Mouse (Mus musculus): ENCODE data around the gene Tti1. TPM values are rescaled to one million over a fixed set of nuclear protein-coding genes. Genes with fewer than 3 reads are reported as not detected.

The Tti1 gene
- polyA plus RNA-seq, 1 experiment from 2014 or later, result 28.1 TPM

- 5% methylated on average over 2 of the region's 2 CpGs for WGBS
- Histone ChIP-seq H3K36me3 (no peaks in the 10 kb centered on the region), H3K9me3 (replicated peaks) (no peaks in the 10 kb centered on the region), H3K9ac (no peak overlapping the region), H3K4me2 (no peak overlapping the region), H3K27me3 (no peaks in the 10 kb centered on the region), H3K4me1 (peaks cover 13% of the 10 kb centered on the region; the same call in 1 of the 2 replicates), H3K27ac (no peak overlapping the region), H3K4me3 (replicated peaks) (no peak overlapping the region)
- no peak for ATAC-seq (replicated peaks; ENCODE audit: low FRiP score)
Measured at GRCm38 (mm10) chr2:157957707-157958108, 70.5 kb downstream of the Tti1 start.

- Histone ChIP-seq H3K4me2 (no peak overlapping the region), H3K9ac (no peak overlapping the region), H3K9me3 (replicated peaks) (no peaks in the 10 kb centered on the region), H3K4me3 (replicated peaks) (no peak overlapping the region), H3K36me3 (no peaks in the 10 kb centered on the region), H3K27me3 (no peaks in the 10 kb centered on the region), H3K4me1 (peaks cover 13% of the 10 kb centered on the region; the same call in 1 of the 2 replicates), H3K27ac (no peak overlapping the region)
- no peak for ATAC-seq (replicated peaks; ENCODE audit: low FRiP score)
- 76% methylated on average over 5 of the region's 5 CpGs for WGBS
Measured at GRCm38 (mm10) chr2:157953978-157954377, 74.3 kb downstream of the Tti1 start.

- whole genome bisulfite sequencing, result 9% methylated on average over 37 of the region's 37 CpGs
- Histone ChIP-seq H3K27ac (no peak overlapping the region), H3K4me3 (replicated peaks) (peak overlapping the region; percentile 53), H3K27me3 (peaks cover 34% of the 10 kb centered on the region), H3K4me1 (peaks cover 30% of the 10 kb centered on the region), H3K36me3 (no peaks in the 10 kb centered on the region), H3K9ac (peak overlapping the region; percentile 59), H3K4me2 (peak overlapping the region; percentile 98), H3K9me3 (replicated peaks) (no peaks in the 10 kb centered on the region)
- peak; percentile 47; the same call in 1 of the 2 replicates for ATAC-seq (replicated peaks; ENCODE audit: low FRiP score)
Measured at GRCm38 (mm10) chr2:157944156-157944893, 83.9 kb downstream of the Tti1 start.

- Histone ChIP-seq H3K9me3 (replicated peaks) (no peaks in the 10 kb centered on the region), H3K36me3 (no peaks in the 10 kb centered on the region), H3K9ac (peak overlapping the region; percentile 59), H3K4me3 (replicated peaks) (peak overlapping the region; percentile 53), H3K27ac (no peak overlapping the region), H3K4me2 (peak overlapping the region; percentile 98), H3K27me3 (peaks cover 41% of the 10 kb centered on the region), H3K4me1 (peaks cover 30% of the 10 kb centered on the region)
- ATAC-seq (replicated peaks; ENCODE audit: low FRiP score), result peak; percentile 74; the same call in 1 of the 2 replicates
- under 1% methylated on average over 45 of the region's 47 CpGs for WGBS
Measured at GRCm38 (mm10) chr2:157943514-157944155, 84.6 kb downstream of the Tti1 start.

GRCm38 (mm10) chr2:157940586-157941185 lies 87.5 kb downstream of the Tti1 start:
- Histone ChIP-seq H3K4me2 (peak overlapping the region; percentile 53), H3K4me3 (replicated peaks) (peak overlapping the region; percentile 20), H3K27ac (no peak overlapping the region), H3K9ac (no peak overlapping the region), H3K9me3 (replicated peaks) (no peaks in the 10 kb centered on the region), H3K36me3 (no peaks in the 10 kb centered on the region), H3K27me3 (peaks cover 48% of the 10 kb centered on the region), H3K4me1 (peaks cover 30% of the 10 kb centered on the region)
- no peak for ATAC-seq (replicated peaks; ENCODE audit: low FRiP score)
- WGBS, result 3% methylated on average over 18 of the region's 18 CpGs

- WGBS, result 85% methylated on average over 4 of the region's 4 CpGs
- no peak overlapping the region for H3K4me2 ChIP-seq
Measured at GRCm38 (mm10) chr2:157936676-157937075, 91.6 kb downstream of the Tti1 start.

GRCm38 (mm10) chr2:157935444-157936171 lies 92.6 kb downstream of the Tti1 start:
- WGBS, result 72% methylated on average over 11 of the region's 11 CpGs
- ATAC-seq (replicated peaks; ENCODE audit: low FRiP score), result no peak
- no peaks in the 10 kb centered on the region for H3K36me3 ChIP-seq
- no peak overlapping the region for H3K9ac ChIP-seq
- peaks cover 2% of the 10 kb centered on the region for H3K4me1 ChIP-seq
- no peaks in the 10 kb centered on the region for H3K9me3 ChIP-seq (replicated peaks)
- H3K27me3 ChIP-seq, result peaks cover 26% of the 10 kb centered on the region
- no peak overlapping the region for H3K4me2 ChIP-seq
- no peak overlapping the region for H3K4me3 ChIP-seq (replicated peaks)
- H3K27ac ChIP-seq, result no peak overlapping the region

More at GRCm38 (mm10) chr2:157936676-157937075, 91.6 kb downstream of the Tti1 start:
- Histone ChIP-seq H3K9ac (no peak overlapping the region), H3K4me3 (replicated peaks) (no peak overlapping the region), H3K9me3 (replicated peaks) (no peaks in the 10 kb centered on the region), H3K36me3 (no peaks in the 10 kb centered on the region), H3K27ac (no peak overlapping the region), H3K27me3 (peaks cover 37% of the 10 kb centered on the region), H3K4me1 (peaks cover 13% of the 10 kb centered on the region)
- no peak for ATAC-seq (replicated peaks; ENCODE audit: low FRiP score)

GRCm38 (mm10) chr2:157932655-157933054 lies 95.6 kb downstream of the Tti1 start:
- peaks cover 8% of the 10 kb centered on the region; the same call in 1 of the 2 replicates for H3K4me1 ChIP-seq
- no peak overlapping the region for H3K4me3 ChIP-seq (replicated peaks)
- H3K27me3 ChIP-seq, result peaks cover 5% of the 10 kb centered on the region; the same call in 1 of the 2 replicates
- H3K4me2 ChIP-seq, result no peak overlapping the region
- ATAC-seq (replicated peaks; ENCODE audit: low FRiP score), result no peak
- no peaks in the 10 kb centered on the region for H3K9me3 ChIP-seq (replicated peaks)
- no peak overlapping the region for H3K27ac ChIP-seq
- no peak overlapping the region for H3K9ac ChIP-seq
- WGBS, result 73% methylated on average over 4 of the region's 4 CpGs
- H3K36me3 ChIP-seq, result no peaks in the 10 kb centered on the region

Other genes starting within 250 kb of the Tti1 start
- 0.40 and 0.74 TPM in 2 replicates for gene Vstm2l, start 113.8 kb downstream of the Tti1 start, polyA plus RNA-seq (2015; fragmentation: Nextera tagmentation; extraction: Ambion mirVana)
- 44.8 and 48.9 TPM in 2 replicates for gene Rprd1b, start 64 bp upstream of the Tti1 start, polyA plus RNA-seq (2015; fragmentation: Nextera tagmentation; extraction: Ambion mirVana)
- 30.4 and 39.7 TPM in 2 replicates for gene Tgm2, start 118.0 kb upstream of the Tti1 start, polyA plus RNA-seq (2015; fragmentation: Nextera tagmentation; extraction: Ambion mirVana)
- 6.2 and 7.7 TPM in 2 replicates for gene D630003M21Rik, start 200.8 kb upstream of the Tti1 start, polyA plus RNA-seq (2015; fragmentation: Nextera tagmentation; extraction: Ambion mirVana)
- gene Bpi, start 229.7 kb upstream of the Tti1 start, polyA plus RNA-seq (2015; fragmentation: Nextera tagmentation; extraction: Ambion mirVana), result 0.08 and 0.17 TPM in 2 replicates